Mouse (Mus musculus) lung, postnatal 14 days (tissue): ENCODE results near the gene Tor1aip2.

Experiments
- DNase-seq: peaks from one replicate; pipeline ENCODE4 v3.0.0; 2021

The Tor1aip2 gene

DNA sequence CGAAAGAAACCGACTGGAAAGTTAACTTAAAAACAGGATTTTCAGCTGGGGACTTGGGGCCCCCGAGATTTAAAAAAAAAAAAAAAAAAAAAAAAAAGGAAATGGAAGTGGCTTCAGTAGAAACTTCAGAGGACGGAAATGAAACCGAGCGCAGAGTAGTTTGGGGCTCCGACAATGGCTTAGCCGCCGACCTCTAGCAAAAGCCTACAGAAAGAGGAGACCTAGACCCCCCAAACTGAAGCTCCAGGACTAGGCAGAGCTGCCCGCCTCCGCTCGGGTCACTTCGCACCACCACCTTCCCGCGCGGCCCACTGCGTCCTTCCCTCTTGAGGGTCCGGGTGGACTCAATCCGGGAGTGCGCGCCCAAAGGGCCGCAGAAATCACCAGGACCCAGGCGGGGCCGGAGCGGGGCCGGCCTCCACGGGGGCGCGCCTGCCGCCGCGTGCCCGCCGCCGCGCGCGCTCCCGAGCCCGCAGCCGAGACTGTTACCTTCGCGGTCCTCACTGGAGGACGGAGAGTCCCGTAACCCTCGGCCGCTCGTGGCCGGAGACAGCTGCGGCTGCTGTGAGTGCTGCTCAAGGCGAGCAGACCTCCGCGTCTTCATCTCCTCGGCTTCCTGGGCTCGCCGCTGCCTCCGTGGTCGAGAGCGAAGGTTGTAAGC is at the start of gene Tor1aip2:
TSS of gene Tor1aip2 (plus strand) at position 135 of the 661 bp plus-strand sequence.
- peak; percentile 74 for DNase-seq

- DNase-seq, result no peak
Observed at GRCm38 (mm10) chr1:155987625-155988024, 47.6 kb upstream of the Tor1aip2 start.

GRCm38 (mm10) chr1:155989387-155989786 is 45.8 kb upstream of the Tor1aip2 start:
- peak; percentile 35 for DNase-seq

DNA sequence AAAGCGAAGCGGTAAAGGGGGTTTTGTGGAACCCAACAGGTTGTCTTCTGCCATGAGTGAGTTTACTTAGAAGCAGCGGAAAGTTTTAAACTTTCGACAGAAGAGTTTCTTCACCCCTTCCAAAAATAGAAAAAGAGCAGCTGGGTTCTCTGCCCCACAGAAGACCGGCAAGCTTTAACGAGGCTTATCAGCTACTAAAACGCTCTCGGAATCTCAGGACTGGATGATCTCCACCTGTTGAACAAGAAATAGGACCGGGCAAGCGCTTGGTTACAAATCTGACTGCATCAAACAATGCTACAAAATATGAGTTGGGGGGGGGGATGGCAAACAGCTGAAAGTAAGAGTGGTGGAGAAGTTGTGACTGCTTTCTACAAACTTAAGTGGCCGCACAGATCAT is 44.8 kb upstream of the Tor1aip2 start:
- DNase-seq, result no peak

GRCm38 (mm10) chr1:155994524-155994923 is 40.7 kb upstream of the Tor1aip2 start:
- DNase-seq, result no peak

DNA sequence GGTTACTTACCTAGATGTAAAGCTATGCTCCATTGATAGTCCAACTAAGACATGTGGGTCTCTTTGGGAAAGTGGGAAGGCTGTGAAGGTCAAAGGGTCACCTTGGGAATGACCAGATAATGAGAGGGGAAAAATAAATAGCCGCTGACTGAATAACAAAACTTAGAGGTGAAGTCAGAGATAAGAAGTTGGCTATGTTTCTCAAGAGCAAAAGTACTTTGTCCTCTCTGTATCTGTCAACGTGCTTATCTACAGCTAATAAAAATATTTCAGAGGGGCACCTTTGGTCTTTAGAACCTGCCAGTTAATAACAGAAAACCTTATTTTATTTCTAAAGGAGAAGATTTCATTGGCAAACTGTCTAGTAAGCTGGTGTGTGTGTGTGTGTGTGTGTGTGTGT is 39.6 kb upstream of the Tor1aip2 start:
- no peak for DNase-seq

DNA sequence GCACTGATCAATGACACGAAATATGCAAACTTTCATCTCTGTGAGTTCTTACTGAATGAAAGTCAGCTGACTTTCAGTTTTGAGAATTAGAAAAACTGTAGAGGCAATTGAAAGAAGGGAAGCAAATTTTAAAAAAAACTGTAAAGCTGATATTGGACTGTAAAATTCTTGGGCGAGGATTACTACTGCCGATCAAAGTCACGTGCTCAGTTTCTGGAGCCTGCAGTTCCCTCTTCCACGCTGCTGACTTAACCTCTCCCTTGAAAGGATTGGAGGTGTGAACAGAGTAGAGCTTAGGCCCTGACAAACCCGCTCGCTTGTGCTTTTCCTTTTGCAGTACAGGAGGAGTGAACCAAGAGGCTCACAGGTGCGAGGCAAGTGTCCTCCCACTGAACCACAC is 32.8 kb upstream of the Tor1aip2 start:
- no peak for DNase-seq

DNA sequence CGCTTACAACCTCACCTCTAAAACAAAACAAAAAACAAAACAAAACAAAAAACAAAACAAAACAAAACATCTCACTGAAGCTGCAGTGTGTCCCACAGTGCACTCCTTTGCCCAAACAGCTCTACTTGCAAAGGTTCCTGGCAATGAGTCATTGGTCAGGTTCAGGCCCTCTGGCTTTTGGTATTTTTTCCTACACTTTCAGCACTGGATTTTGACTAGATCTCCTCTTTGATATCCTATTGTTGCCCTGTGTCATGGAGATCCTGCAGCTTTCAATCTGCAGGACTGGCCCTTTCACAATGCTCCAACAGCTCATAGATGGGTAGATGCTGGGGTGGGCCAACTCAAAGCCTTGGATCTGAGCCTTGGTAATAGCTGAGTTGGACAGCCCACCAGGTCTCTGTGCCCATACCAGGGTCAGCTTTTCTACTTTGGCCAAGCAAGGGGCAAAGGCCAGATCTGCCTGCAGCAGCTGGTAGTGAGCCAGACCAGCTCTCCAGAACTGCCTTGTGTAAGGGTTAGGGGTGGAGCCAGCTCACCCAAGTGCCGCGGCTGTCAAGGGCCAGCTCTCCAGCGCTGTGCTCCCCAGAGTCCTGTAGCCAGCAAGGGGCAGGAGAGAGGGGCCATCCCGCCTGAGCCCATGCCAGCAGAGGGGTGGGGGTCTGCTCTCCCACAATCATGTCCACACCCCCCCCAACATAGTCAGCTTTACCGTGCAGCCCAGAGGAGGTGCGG is 31.8 kb upstream of the Tor1aip2 start:
- peak; percentile 54 for DNase-seq

DNA sequence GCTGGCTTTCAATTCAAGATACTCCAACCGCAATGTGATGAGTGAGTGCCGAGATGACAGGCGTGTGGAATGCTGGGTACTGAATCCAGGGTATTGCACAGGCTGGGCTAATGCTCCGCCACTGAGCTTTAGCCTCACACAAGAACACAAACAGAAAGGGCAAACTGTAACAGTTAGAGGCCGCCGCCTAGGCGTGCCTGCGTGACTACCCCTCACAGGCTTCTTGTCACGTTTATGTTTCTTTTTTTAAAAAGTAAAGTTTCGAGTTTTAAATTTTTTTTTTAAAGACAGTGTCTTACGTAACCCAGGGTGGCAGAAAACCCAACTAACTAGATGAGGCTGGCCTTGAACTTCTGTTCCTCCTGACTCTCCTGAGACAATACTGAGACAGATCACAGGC is 29.3 kb upstream of the Tor1aip2 start:
- DNase-seq, result no peak

GRCm38 (mm10) chr1:156009003-156009402 is 26.2 kb upstream of the Tor1aip2 start:
- no peak for DNase-seq

GRCm38 (mm10) chr1:156019800-156020199 is 15.4 kb upstream of the Tor1aip2 start:
- no peak for DNase-seq

- no peak for DNase-seq
Observed at GRCm38 (mm10) chr1:156020402-156020801, 14.8 kb upstream of the Tor1aip2 start.

GRCm38 (mm10) chr1:156024831-156025503 is 10.2 kb upstream of the Tor1aip2 start:
- no peak for DNase-seq

DNA sequence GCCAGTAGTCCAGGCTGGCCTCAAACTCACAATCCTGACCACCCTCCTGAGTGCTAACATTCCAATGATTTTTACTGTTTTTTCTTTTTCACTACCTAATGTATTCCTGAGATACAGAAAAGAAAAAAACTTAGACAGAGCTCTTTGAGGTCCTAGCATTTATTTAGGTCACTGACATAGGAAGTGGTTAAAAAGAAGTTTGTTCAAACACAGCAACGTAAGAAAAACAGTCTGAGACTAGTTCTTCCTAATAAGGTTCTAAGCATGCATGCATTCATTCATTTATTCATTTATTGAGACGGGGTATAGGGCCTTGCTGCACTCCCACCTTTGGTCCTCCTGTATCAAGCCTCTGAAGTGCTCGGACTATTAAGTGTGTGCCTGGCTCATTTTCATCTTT is 7.4 kb upstream of the Tor1aip2 start:
- no peak for DNase-seq

DNA sequence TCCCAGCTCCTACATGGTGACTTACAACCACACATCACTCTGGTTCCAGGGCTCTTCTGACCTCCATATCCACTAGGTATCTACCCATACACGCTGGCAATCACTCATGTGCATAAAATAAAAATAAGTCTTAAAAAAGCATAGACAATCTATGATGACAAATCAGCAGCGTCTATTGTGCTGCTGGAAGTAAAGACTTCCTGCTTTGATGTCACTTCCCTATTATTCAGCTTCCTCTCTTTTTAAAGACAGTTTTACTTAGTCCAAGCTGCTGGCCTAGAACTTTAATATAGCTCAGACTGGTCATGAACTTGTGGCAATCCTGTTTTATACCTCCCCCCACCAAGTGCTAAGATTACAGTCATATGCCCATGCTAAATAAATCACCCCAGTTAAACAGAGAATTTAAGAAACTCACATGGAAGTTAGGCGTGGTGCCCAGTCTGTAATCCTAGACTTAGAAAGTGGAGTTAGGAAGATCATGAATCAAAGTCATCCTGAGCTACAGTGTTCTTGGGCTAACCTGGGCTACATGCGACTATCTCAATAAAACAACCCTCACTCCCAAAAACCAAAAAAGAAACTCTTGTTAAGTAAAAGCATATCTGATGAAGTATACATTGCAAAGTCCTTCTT is 6.7 kb upstream of the Tor1aip2 start:
- DNase-seq, result no peak

- DNase-seq, result no peak
Observed at GRCm38 (mm10) chr1:156033921-156034320, 1.3 kb upstream of the Tor1aip2 start.

DNA sequence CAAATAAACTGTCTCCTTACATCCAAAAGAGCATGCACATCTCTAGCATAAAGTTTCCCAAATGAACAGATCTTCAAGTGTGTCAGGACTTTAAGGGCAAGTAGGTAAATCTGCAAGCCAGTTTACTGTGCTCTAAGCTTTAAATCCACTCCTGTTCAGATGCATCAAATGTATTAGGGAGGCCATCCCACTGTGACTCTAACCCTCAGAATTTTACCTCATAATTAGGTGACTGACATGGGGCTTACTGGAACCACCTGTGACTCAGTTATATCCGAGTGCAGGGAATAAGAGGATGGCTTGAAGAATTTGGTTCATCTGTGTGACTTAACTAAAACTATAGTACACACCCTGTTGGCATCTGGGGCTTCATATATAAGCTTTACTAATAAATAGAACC is 542 bp upstream of the Tor1aip2 start:
- no peak for DNase-seq

DNA sequence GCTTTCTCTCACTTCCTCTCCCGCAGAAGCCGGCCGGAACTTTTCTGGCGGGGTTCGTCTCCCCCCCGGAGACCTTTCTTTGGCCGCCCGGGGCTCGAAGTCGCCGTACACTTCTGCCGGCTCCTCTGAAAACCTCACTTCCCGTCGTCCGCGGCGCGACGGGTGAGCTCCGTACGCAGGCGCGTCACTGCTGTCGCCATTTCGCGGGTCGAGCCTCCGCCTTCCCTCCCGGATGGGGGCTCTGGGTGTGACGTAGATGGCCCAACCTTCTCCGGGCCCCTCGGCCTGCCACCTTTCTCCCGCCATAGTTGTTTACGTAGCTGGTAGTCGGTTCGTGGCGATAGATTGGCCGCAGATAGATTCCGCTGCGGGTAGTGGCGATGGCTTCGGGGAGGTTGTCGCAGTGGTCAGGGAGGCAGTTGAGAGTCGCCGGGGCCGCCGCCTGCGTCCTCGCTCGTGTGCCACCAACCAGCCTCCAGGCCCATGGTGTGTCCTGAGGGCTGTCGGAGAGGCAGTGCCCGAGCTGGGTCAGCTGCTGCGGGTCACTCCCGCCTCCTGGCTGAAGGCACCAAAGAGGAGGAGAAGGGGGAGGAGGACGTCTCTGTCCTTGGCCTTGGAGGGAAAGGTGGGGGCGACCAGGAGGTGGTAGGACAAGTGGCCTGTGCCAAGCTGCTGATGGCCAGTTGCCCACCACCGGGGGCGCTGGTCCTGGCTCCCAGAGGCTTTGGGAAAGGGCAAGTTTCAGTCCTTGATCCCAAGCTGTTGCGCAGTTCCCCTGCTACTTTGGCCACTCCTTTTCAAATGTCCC is 931 bp downstream of the Tor1aip2 start, which contains the start of gene Tor1aip1:
TSS of gene Tor1aip1 (minus strand) at position 551 of the 808 bp plus-strand sequence.
- peak; percentile 96 for DNase-seq

GRCm38 (mm10) chr1:156037144-156037583 is 2.0 kb downstream of the Tor1aip2 start:
- DNase-seq, result peak; percentile 39

- DNase-seq, result peak; percentile 12
Observed at GRCm38 (mm10) chr1:156039989-156040388, 4.8 kb downstream of the Tor1aip2 start.

GRCm38 (mm10) chr1:156040731-156041401 is 5.7 kb downstream of the Tor1aip2 start:
- DNase-seq, result peak; percentile 92
